Comparison of ENCODE assay signal across 25 mouse cellular contexts in genomic region chr10:86427956-86428355, GRCm38 (mm10).
DNase-seq lines count a peak whose midpoint lies in the region; ATAC-seq and TF ChIP-seq lines count a peak whose summit lies in the region.
"Had no signal": no experiment of that assay in that cellular context is flagged by ENCODE, and none has a peak within 500 bp of the region (broad histone marks: within the 10 kb centered on the region; RNA-seq: fewer than 3 reads in every experiment).

No protein-coding gene starts in this region.

- H3K79me2 ChIP-seq in liver, adult 2 months (ENCODE audit: control insufficient read depth, insufficient read depth, low read length), result no peaks in the 10 kb centered on the region

- ATAC-seq in kidney, embryonic 16.5 days (ENCODE audit: low FRiP score, low TSS enrichment), result no peak
- ATAC-seq in kidney, postnatal 0 days (replicated peaks; ENCODE audit: low FRiP score, low read depth), result no peak
- no peak for ATAC-seq in kidney, embryonic 15.5 days (replicated peaks; ENCODE audit: low FRiP score)
- no peak for ATAC-seq in liver, embryonic 12.5 days
- ATAC-seq: CD4-positive, CD25-positive, alpha-beta regulatory T cell, adult 4 months; forebrain, embryonic 14.5 days; forebrain, postnatal 0 days; hindbrain, postnatal 0 days had no signal

- peak; percentile 62 for DNase-seq in kidney, adult 2 months
- no peak for DNase-seq in kidney, postnatal 0 days (ENCODE audit: low spot score)
- peak; percentile 20 for DNase-seq in liver, adult 2 months (ENCODE audit: extremely low read depth, low read depth, low spot score)
- DNase-seq: adrenal gland, adult 2 months; adrenal gland, postnatal 14 days; cerebellum, adult 11-12 months; cerebellum, adult 9-10 months; cerebellum, postnatal 25 days; forebrain, postnatal 0 days; gastrocnemius, adult 2 months; gastrocnemius, postnatal 14 days; heart, adult 2 months; heart, postnatal 14 days; heart, postnatal 4 days had no signal

- 54% methylated on average over 2 of the region's 2 CpGs for WGBS in kidney, adult 2 months
- WGBS in kidney, embryonic 16.5 days, result 70% methylated on average over 2 of the region's 2 CpGs
- 67% methylated on average over 2 of the region's 2 CpGs for WGBS in kidney, postnatal 0 days
- WGBS in kidney, embryonic 15.5 days, result 65% methylated on average over 2 of the region's 2 CpGs
- 61% methylated on average over 2 of the region's 2 CpGs for WGBS in liver, adult 2 months
- 34% methylated on average over 2 of the region's 2 CpGs for WGBS in liver, embryonic 12.5 days (ENCODE audit: insufficient replicate concordance)

- no peak overlapping the region for H3K4me3 ChIP-seq in kidney, adult 2 months (ENCODE audit: insufficient read depth, low read depth, low read length)
- H3K4me3 ChIP-seq in kidney, embryonic 16.5 days (ENCODE audit: low read length), result no peak overlapping the region
- H3K4me3 ChIP-seq in kidney, postnatal 0 days (replicated peaks; ENCODE audit: low read depth, low read length), result no peak overlapping the region
- H3K4me3 ChIP-seq in kidney, embryonic 15.5 days (replicated peaks), result no peak overlapping the region
- no peak overlapping the region for H3K4me3 ChIP-seq in liver, adult 2 months (ENCODE audit: insufficient read depth, low read depth, low read length)
- no peak overlapping the region for H3K4me3 ChIP-seq in liver, embryonic 12.5 days
- H3K4me3 ChIP-seq: embryonic facial prominence, embryonic 12.5 days; embryonic facial prominence, embryonic 15.5 days; gastrocnemius, adult 2 months; heart, adult 2 months; heart, embryonic 10.5 days; heart, embryonic 13.5 days had no signal

- H3K9me3 ChIP-seq in kidney, embryonic 16.5 days (ENCODE audit: low read length), result no peaks in the 10 kb centered on the region
- H3K9me3 ChIP-seq in kidney, postnatal 0 days (replicated peaks; ENCODE audit: low read length), result no peaks in the 10 kb centered on the region
- no peaks in the 10 kb centered on the region for H3K9me3 ChIP-seq in kidney, embryonic 15.5 days (replicated peaks)
- H3K9me3 ChIP-seq in liver, embryonic 12.5 days (replicated peaks), result no peaks in the 10 kb centered on the region
- H3K9me3 ChIP-seq: embryonic facial prominence, embryonic 12.5 days; embryonic facial prominence, embryonic 15.5 days; heart, embryonic 10.5 days; heart, embryonic 13.5 days had no signal

- no peak for TF ChIP-seq CTCF in kidney, adult 2 months (conservative IDR thresholded peaks at IDR 0.05; ENCODE audit: insufficient read depth, insufficient read length, low read depth, low read length)
- no peak for TF ChIP-seq CTCF in kidney, postnatal 0 days (IDR thresholded peaks at IDR 0.05; ENCODE audit: low read depth)
- TF ChIP-seq CTCF in liver, adult 2 months (IDR thresholded peaks at IDR 0.05; ENCODE audit: low read depth, low read length), result no peak

- H3K4me2 ChIP-seq in kidney, embryonic 16.5 days (replicated peaks; ENCODE audit: low read depth, low read length), result no peak overlapping the region
- H3K4me2 ChIP-seq in kidney, postnatal 0 days (ENCODE audit: low read length), result no peak overlapping the region
- H3K4me2 ChIP-seq in kidney, embryonic 15.5 days, result no peak overlapping the region
- no peak overlapping the region for H3K4me2 ChIP-seq in liver, embryonic 12.5 days
- H3K4me2 ChIP-seq: embryonic facial prominence, embryonic 12.5 days; embryonic facial prominence, embryonic 15.5 days; heart, embryonic 13.5 days; hindbrain, embryonic 14.5 days had no signal

- H3K9ac ChIP-seq in kidney, embryonic 16.5 days (replicated peaks; ENCODE audit: low read length), result no peak overlapping the region
- 0 out of 2 replicates have a peak overlapping the region, but pooled peaks have one; percentile 9 for H3K9ac ChIP-seq in kidney, postnatal 0 days (ENCODE audit: low read depth, low read length)
- no peak overlapping the region for H3K9ac ChIP-seq in kidney, embryonic 15.5 days
- H3K9ac ChIP-seq in liver, adult 2 months (ENCODE audit: low read depth, low read length), result no peak overlapping the region
- no peak overlapping the region for H3K9ac ChIP-seq in liver, embryonic 12.5 days
- H3K9ac ChIP-seq: embryonic facial prominence, embryonic 12.5 days; embryonic facial prominence, embryonic 15.5 days; forebrain, postnatal 0 days; heart, embryonic 13.5 days; hindbrain, embryonic 14.5 days had no signal

- peaks cover 14% of the 10 kb centered on the region; the same call in 1 of the 2 replicates for H3K4me1 ChIP-seq in kidney, adult 2 months (ENCODE audit: control insufficient read depth, insufficient read depth, low read length)
- peaks cover 11% of the 10 kb centered on the region; the same call in 1 of the 2 replicates for H3K4me1 ChIP-seq in kidney, embryonic 16.5 days (ENCODE audit: insufficient read depth, low read length)
- 0 out of 2 replicates have a peak, but pooled peaks cover 4% of the 10 kb centered on the region for H3K4me1 ChIP-seq in kidney, postnatal 0 days (replicated peaks; ENCODE audit: insufficient read depth, low read length)
- peaks cover 25% of the 10 kb centered on the region for H3K4me1 ChIP-seq in kidney, embryonic 15.5 days
- H3K4me1 ChIP-seq in liver, adult 2 months (ENCODE audit: control insufficient read depth, insufficient read depth, low read length), result no peaks in the 10 kb centered on the region
- no peaks in the 10 kb centered on the region for H3K4me1 ChIP-seq in liver, embryonic 12.5 days

- no peaks in the 10 kb centered on the region for H3K27me3 ChIP-seq in kidney, adult 2 months (replicated peaks; ENCODE audit: control insufficient read depth, insufficient read depth, low read length)
- no peaks in the 10 kb centered on the region for H3K27me3 ChIP-seq in kidney, embryonic 16.5 days (ENCODE audit: insufficient read depth, low read length)
- H3K27me3 ChIP-seq in kidney, postnatal 0 days (ENCODE audit: insufficient read depth, low read length), result no peaks in the 10 kb centered on the region
- H3K27me3 ChIP-seq in kidney, embryonic 15.5 days, result no peaks in the 10 kb centered on the region
- H3K27me3 ChIP-seq in liver, adult 2 months (ENCODE audit: control insufficient read depth, insufficient read depth, low read length), result no peaks in the 10 kb centered on the region
- H3K27me3 ChIP-seq in liver, embryonic 12.5 days (replicated peaks), result no peaks in the 10 kb centered on the region
- H3K27me3 ChIP-seq: embryonic facial prominence, embryonic 12.5 days; embryonic facial prominence, embryonic 15.5 days; heart, embryonic 13.5 days had no signal

- H3K36me3 ChIP-seq in kidney, adult 2 months (ENCODE audit: control insufficient read depth, insufficient read depth, low read length), result no peaks in the 10 kb centered on the region
- H3K36me3 ChIP-seq in kidney, embryonic 16.5 days (ENCODE audit: insufficient read depth, low read length), result no peaks in the 10 kb centered on the region
- H3K36me3 ChIP-seq in kidney, postnatal 0 days (ENCODE audit: insufficient read depth, low read length), result no peaks in the 10 kb centered on the region
- H3K36me3 ChIP-seq in kidney, embryonic 15.5 days, result no peaks in the 10 kb centered on the region
- no peaks in the 10 kb centered on the region for H3K36me3 ChIP-seq in liver, adult 2 months (ENCODE audit: control insufficient read depth, insufficient read depth, low read length)
- no peaks in the 10 kb centered on the region for H3K36me3 ChIP-seq in liver, embryonic 12.5 days
- H3K36me3 ChIP-seq: embryonic facial prominence, embryonic 12.5 days; embryonic facial prominence, embryonic 15.5 days; heart, embryonic 10.5 days; heart, embryonic 13.5 days had no signal

- TF ChIP-seq POLR2A in kidney, adult 2 months (IDR thresholded peaks at IDR 0.05; ENCODE audit: low read depth, low read length), result no peak
- no peak for TF ChIP-seq POLR2A in liver, adult 2 months (IDR thresholded peaks at IDR 0.05; ENCODE audit: extremely low read depth, insufficient read depth, low read length)

- H3K27ac ChIP-seq in kidney, adult 2 months (ENCODE audit: insufficient read depth, low read depth, low read length), result peak overlapping the region; percentile 72; the same call in 1 of the 2 replicates
- H3K27ac ChIP-seq in kidney, embryonic 16.5 days (ENCODE audit: low read length), result no peak overlapping the region; the same call in 1 of the 2 replicates
- H3K27ac ChIP-seq in kidney, postnatal 0 days, result no peak overlapping the region
- H3K27ac ChIP-seq in kidney, embryonic 15.5 days, result no peak overlapping the region
- no peak overlapping the region for H3K27ac ChIP-seq in liver, adult 2 months (replicated peaks; ENCODE audit: insufficient read depth, low read depth, low read length)
- no peak overlapping the region for H3K27ac ChIP-seq in liver, embryonic 12.5 days
- H3K27ac ChIP-seq: embryonic facial prominence, embryonic 12.5 days; embryonic facial prominence, embryonic 15.5 days; gastrocnemius, adult 2 months; heart, adult 2 months; heart, embryonic 10.5 days; heart, embryonic 13.5 days; hindbrain, embryonic 14.5 days; hindbrain, postnatal 0 days had no signal
